Mouse (Mus musculus): ENCODE data around the gene Gm16223.

DNA sequence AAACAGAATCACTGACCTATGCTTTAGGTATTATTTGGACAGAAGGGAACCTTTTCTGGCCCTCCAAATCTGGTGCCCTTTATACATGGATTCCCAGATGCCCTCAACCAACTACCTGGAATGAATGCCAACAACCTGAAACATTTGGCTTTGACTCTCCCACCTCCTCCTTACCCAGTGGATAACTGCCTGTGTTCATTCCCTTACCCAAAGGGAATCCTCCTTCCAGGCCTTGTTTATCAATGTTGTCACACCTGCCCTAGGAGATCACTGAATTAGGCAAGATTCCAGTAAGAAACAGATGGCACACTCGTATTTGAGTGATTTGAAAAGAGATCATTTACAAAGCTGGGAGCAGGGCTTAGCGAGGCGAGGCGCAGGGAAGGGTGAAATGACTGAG is 13.1 kb upstream of the Gm16223 start:
- TF ChIP-seq USF1 (IDR thresholded peaks at IDR 0.05; ENCODE audit: low read depth, low read length) (no peak), USF2 (IDR thresholded peaks at IDR 0.05; ENCODE audit: borderline replicate concordance in 1 of 2, insufficient read depth in 1 of 2, low read depth in 1 of 2, low read length in 2 of 2) (no peak), CTCF (IDR thresholded peaks at IDR 0.05 in 2 of 3, conservative IDR thresholded peaks at IDR 0.05 in 1 of 3; ENCODE audit: control insufficient read depth in 1 of 3, insufficient read depth in 1 of 3, low read depth in 2 of 3, low read length in 3 of 3, poor library complexity in 1 of 3, severe bottlenecking in 1 of 3) (no peak), EP300 (IDR thresholded peaks at IDR 0.05; ENCODE audit: low read depth in 1 of 2, low read length in 2 of 2) (no peak), POLR2A (IDR thresholded peaks at IDR 0.05; ENCODE audit: control insufficient read depth in 1 of 2, insufficient read depth in 1 of 2, low read depth in 1 of 2, low read length in 2 of 2, poor library complexity in 1 of 2) (no peak), TAL1 (IDR thresholded peaks at IDR 0.05; ENCODE audit: low read length) (no peak), POLR2AphosphoS5 (IDR thresholded peaks at IDR 0.05; ENCODE audit: borderline replicate concordance, low read depth, low read length) (no peak), MAX (IDR thresholded peaks at IDR 0.05; ENCODE audit: low read length) (no peak), MAZ (IDR thresholded peaks at IDR 0.05; ENCODE audit: low read depth, low read length) (no peak), UBTF (IDR thresholded peaks at IDR 0.05; ENCODE audit: borderline replicate concordance, insufficient read depth, low read depth, low read length) (no peak), GATA1 (IDR thresholded peaks at IDR 0.05; ENCODE audit: low read depth, low read length) (no peak), E2F4 (IDR thresholded peaks at IDR 0.05; ENCODE audit: borderline replicate concordance, low read depth, low read length) (no peak), TCF12 (IDR thresholded peaks at IDR 0.05; ENCODE audit: low read depth, low read length) (no peak)

All from MEL (cell line).